Mouse (Mus musculus) thymus, postnatal 0 days (tissue): ENCODE results near the gene Myo19. TPM values are rescaled to one million over a fixed set of nuclear protein-coding genes. Genes with fewer than 3 reads are reported as not detected.

Experiments used
- DNase-seq: peaks from one replicate; pipeline ENCODE4 v3.0.0-alpha.2; 2015; ENCODE audit warnings: low spot score
- microRNA-seq: library from miRNA; unstranded; fragments of <30 nt; microRNA quantifications from one replicate; pipeline ENCODE4, GENCODE M21; 2016; ENCODE audit warnings: borderline number of aligned reads
- polyA plus RNA-seq: library from polyadenylated mRNA; unstranded; fragments of >200 nt; fragmentation: Nextera tagmentation; extraction: Ambion mirVana; gene quantifications from 2 replicates; pipeline ENCODE4 v1.2.1, GENCODE M21; 2015

The Myo19 gene
- polyA plus RNA-seq, 1 experiment from 2014 or later, result 3.0 TPM

GRCm38 (mm10) chr11:84944639-84945435 is 64.9 kb downstream of the Myo19 start:
- DNase-seq, result no peak

- no peak for DNase-seq
Measured at GRCm38 (mm10) chr11:84945841-84946240, 65.9 kb downstream of the Myo19 start.

GRCm38 (mm10) chr11:84947206-84947605 is 67.3 kb downstream of the Myo19 start:
- DNase-seq, result no peak

- DNase-seq, result no peak
Measured at GRCm38 (mm10) chr11:84948114-84948513, 68.2 kb downstream of the Myo19 start.

- no peak for DNase-seq
Measured at GRCm38 (mm10) chr11:84948526-84948925, 68.6 kb downstream of the Myo19 start.

- DNase-seq, result no peak
Measured at GRCm38 (mm10) chr11:84952611-84953010, 72.7 kb downstream of the Myo19 start.

- DNase-seq, result no peak
Measured at GRCm38 (mm10) chr11:84956400-84956799, 76.5 kb downstream of the Myo19 start.

- no peak for DNase-seq
Measured at GRCm38 (mm10) chr11:84957171-84957570, 77.2 kb downstream of the Myo19 start.

- no peak for DNase-seq
Measured at GRCm38 (mm10) chr11:84957591-84958270, 77.8 kb downstream of the Myo19 start, which contains the start of gene Car4. Gene Car4 (plus strand): TSS chr11:84957786.

- DNase-seq, result no peak
Measured at GRCm38 (mm10) chr11:84958271-84958630, 78.3 kb downstream of the Myo19 start.

GRCm38 (mm10) chr11:84959181-84959580 is 79.2 kb downstream of the Myo19 start:
- DNase-seq, result no peak

GRCm38 (mm10) chr11:84959701-84960181 is 79.8 kb downstream of the Myo19 start:
- no peak for DNase-seq

- no peak for DNase-seq
Measured at GRCm38 (mm10) chr11:84960291-84960690, 80.3 kb downstream of the Myo19 start.

GRCm38 (mm10) chr11:84960780-84961179 is 80.8 kb downstream of the Myo19 start:
- no peak for DNase-seq

Small RNA genes lying within 50 kb of the gene (microRNA-seq; reads per million reads assigned to microRNA genes)
- gene Gm23564, result not detected

Other genes with a start within 250 kb of the Myo19 start
- gene Mrm1, start 60.6 kb upstream of the Myo19 start, polyA plus RNA-seq, result 14.1 and 15.1 TPM in 2 replicates
- gene Dhrs11, start 51.2 kb upstream of the Myo19 start, polyA plus RNA-seq, result 12.0 and 12.2 TPM in 2 replicates
- gene Ggnbp2, start 9.3 kb upstream of the Myo19 start, polyA plus RNA-seq, result 80.3 and 100 TPM in 2 replicates
- gene Pigw, start 137 bp downstream of the Myo19 start, polyA plus RNA-seq, result 2.0 and 2.4 TPM in 2 replicates
- 68.4 and 74.4 TPM in 2 replicates for gene Znhit3, start 36.2 kb downstream of the Myo19 start, polyA plus RNA-seq
- gene Car4, start 77.6 kb downstream of the Myo19 start, polyA plus RNA-seq, result 8.9 and 10.1 TPM in 2 replicates